19 mouse cellular contexts compared by ENCODE assay signal in genomic region chr9:116249791-116250190, GRCm38 (mm10).
A peak's percentile ranks its signal among the peaks of the same experiment; 100 is the strongest.
DNase-seq lines count a peak whose midpoint lies in the region; ATAC-seq and TF ChIP-seq lines count a peak whose summit lies in the region.
"Had no signal": no experiment of that assay in that cellular context is flagged by ENCODE, and none has a peak within 500 bp of the region (broad histone marks: within the 10 kb centered on the region; RNA-seq: fewer than 3 reads in every experiment).

No protein-coding gene starts in this region.

- no peak overlapping the region for H3K4me2 ChIP-seq in kidney, embryonic 15.5 days
- H3K4me2 ChIP-seq: heart, embryonic 15.5 days; limb, embryonic 15.5 days; neural tube, embryonic 13.5 days had no signal

- 75% methylated on average over 2 of the region's 2 CpGs for WGBS in kidney, embryonic 15.5 days
- WGBS in thymus, adult 2 months = 30% methylated on average over 2 of the region's 2 CpGs

- no peak overlapping the region for H3K27ac ChIP-seq in kidney, embryonic 15.5 days
- no peak overlapping the region; the same call in 1 of the 2 replicates for H3K27ac ChIP-seq in thymus, adult 2 months (ENCODE audit: control insufficient read depth, insufficient read depth, low read length)
- H3K27ac ChIP-seq: heart, embryonic 15.5 days; hindbrain, embryonic 10.5 days; limb, embryonic 15.5 days; midbrain, embryonic 10.5 days; neural tube, embryonic 13.5 days had no signal

- no peak for ATAC-seq in kidney, embryonic 15.5 days (replicated peaks; ENCODE audit: low FRiP score)
- ATAC-seq: forebrain, embryonic 14.5 days had no signal

- no peak overlapping the region for H3K9ac ChIP-seq in kidney, embryonic 15.5 days
- H3K9ac ChIP-seq: heart, embryonic 15.5 days; limb, embryonic 15.5 days; neural tube, embryonic 13.5 days had no signal

- peaks cover 12% of the 10 kb centered on the region for H3K4me1 ChIP-seq in kidney, embryonic 15.5 days
- H3K4me1 ChIP-seq in thymus, adult 2 months (replicated peaks; ENCODE audit: control insufficient read depth, insufficient read depth, low read length) = peaks cover 7% of the 10 kb centered on the region
- H3K4me1 ChIP-seq: midbrain, embryonic 10.5 days had no signal

- no peak for TF ChIP-seq CTCF in thymus, adult 2 months (IDR thresholded peaks at IDR 0.05; ENCODE audit: borderline replicate concordance, control insufficient read depth, extremely low read depth, insufficient read depth, low read length, poor library complexity)

- no peaks in the 10 kb centered on the region; the same call in 1 of the 2 replicates for H3K9me3 ChIP-seq in kidney, embryonic 15.5 days (replicated peaks)
- H3K9me3 ChIP-seq: heart, embryonic 15.5 days; hindbrain, embryonic 10.5 days; limb, embryonic 15.5 days; midbrain, embryonic 10.5 days had no signal

- no peaks in the 10 kb centered on the region for H3K27me3 ChIP-seq in kidney, embryonic 15.5 days
- no peaks in the 10 kb centered on the region for H3K27me3 ChIP-seq in thymus, adult 2 months (ENCODE audit: control insufficient read depth, insufficient read depth, low read length)
- H3K27me3 ChIP-seq: CH12.LX; heart, embryonic 15.5 days; limb, embryonic 15.5 days; neural tube, embryonic 13.5 days had no signal

- no peak overlapping the region for H3K4me3 ChIP-seq in kidney, embryonic 15.5 days (replicated peaks)
- H3K4me3 ChIP-seq in thymus, adult 2 months (ENCODE audit: control insufficient read depth, insufficient read depth, low read length) = no peak overlapping the region
- H3K4me3 ChIP-seq: erythroblast, embryonic 14.5 days; heart, embryonic 15.5 days; hindbrain, embryonic 10.5 days; limb, embryonic 15.5 days; midbrain, embryonic 10.5 days; neural tube, embryonic 13.5 days had no signal

- peak; percentile 26 for DNase-seq in kidney, adult 9 months
- peak; percentile 38 for DNase-seq in thymus, postnatal 14 days
- DNase-seq in thymus, adult 2 months = no peak
- DNase-seq in kidney, postnatal 25 days = peak; percentile 26 to 71
- DNase-seq in retina, postnatal 1 day = no peak
- DNase-seq in yolk sac, embryonic 10.5 days (ENCODE audit: low spot score) = no peak
- DNase-seq: adrenal gland, adult 8-10 months; cerebellum, adult 11-12 months; cerebellum, postnatal 25 days; gastrocnemius, postnatal 36 days had no signal

- no peak for TF ChIP-seq POLR2A in thymus, adult 2 months (IDR thresholded peaks at IDR 0.05; ENCODE audit: control insufficient read depth, extremely low read depth, insufficient read depth, low read length, poor library complexity)

- no peaks in the 10 kb centered on the region for H3K36me3 ChIP-seq in kidney, embryonic 15.5 days
- H3K36me3 ChIP-seq in thymus, adult 2 months (ENCODE audit: control insufficient read depth, insufficient read depth, low read length) = no peaks in the 10 kb centered on the region
- H3K36me3 ChIP-seq: heart, embryonic 15.5 days; hindbrain, embryonic 10.5 days; limb, embryonic 15.5 days; midbrain, embryonic 10.5 days; neural tube, embryonic 13.5 days had no signal

Comparison
In these comparisons a context has a peak if more than half of its experiments do, and no peak if none do; other contexts are left out.
1. DNase-seq: peak in kidney, adult 9 months (single experiment), thymus, postnatal 14 days (single experiment) and kidney, postnatal 25 days (2 of 2); none in thymus, adult 2 months (single experiment), retina, postnatal 1 day (single experiment) and yolk sac, embryonic 10.5 days (single experiment).